Mouse (Mus musculus) G1E (cell line): ENCODE measurements around the gene Jph3.

Experiments
- CTCF ChIP-seq: IDR thresholded peaks from 2 replicates; pipeline ENCODE4 v1.5.1; 2012; ENCODE audit warnings: low read depth, low read length, inconsistent platforms, mixed read lengths
- GATA1 ChIP-seq: IDR thresholded peaks from 2 replicates; pipeline ENCODE4 v1.6.1; 2012; ENCODE audit warnings: borderline replicate concordance, low read length, inconsistent platforms, mixed read lengths
- POLR2AphosphoS5 ChIP-seq: IDR thresholded peaks from 2 replicates; pipeline ENCODE4 v1.6.1; 2012; ENCODE audit warnings: low read depth, low read length, inconsistent platforms; ENCODE audit not compliant: insufficient replicate concordance

DNA sequence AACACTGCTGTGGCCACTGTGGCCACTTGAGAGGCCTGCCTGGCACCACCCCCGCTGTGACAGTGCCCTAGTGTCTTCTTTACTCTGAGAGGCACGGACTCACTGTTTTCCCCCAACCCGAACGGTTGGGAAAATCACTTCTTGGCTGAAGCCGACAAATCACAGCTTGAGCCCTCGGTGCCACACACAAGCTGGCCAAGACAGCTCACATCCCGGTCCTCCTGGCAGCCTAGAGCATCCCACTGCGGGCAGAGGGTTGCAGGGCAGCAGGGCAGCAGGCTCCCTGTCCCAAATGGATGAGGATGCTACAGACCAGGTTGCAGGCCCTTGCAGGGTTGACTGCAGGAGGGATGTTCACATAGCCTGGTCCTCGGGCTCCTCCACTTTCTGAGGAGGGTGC is 20.1 kb downstream of the Jph3 start:
- TF ChIP-seq CTCF (no peak), GATA1 (no peak), POLR2AphosphoS5 (no peak)
